Mouse (Mus musculus): Measurements from ENCODE around the gene Pdhx. TPM values are rescaled to one million over a fixed set of nuclear protein-coding genes. Genes with fewer than 3 reads are reported as not detected.

Gene Pdhx
- total and polyA plus RNA-seq, 2 experiments from 2014 or later, result 53.2 to 66.3 TPM

- no peak for TF ChIP-seq CTCF (IDR thresholded peaks at IDR 0.05)
These were observed 100.2 kb downstream of the Pdhx start for GRCm38 (mm10) chr2:102973115-102973514.

GRCm38 (mm10) chr2:102972575-102972974 is 100.7 kb downstream of the Pdhx start:
- no peak for TF ChIP-seq CTCF (IDR thresholded peaks at IDR 0.05)
- Histone ChIP-seq H3K27me3 (ENCODE audit: insufficient read depth, low read length) (no peaks in the 10 kb centered on the region), H3K9ac (replicated peaks; ENCODE audit: low read length, poor library complexity, severe bottlenecking) (no peak overlapping the region), H3K9me3 (ENCODE audit: low read length) (no peaks in the 10 kb centered on the region), H3K4me2 (ENCODE audit: low read depth, low read length, poor library complexity, severe bottlenecking) (no peak overlapping the region), H3K36me3 (ENCODE audit: insufficient read depth, low read length) (no peaks in the 10 kb centered on the region), H3K27ac (ENCODE audit: low read depth, low read length) (no peak overlapping the region), H3K4me1 (ENCODE audit: insufficient read depth, low read length) (no peaks in the 10 kb centered on the region), H3K4me3 (ENCODE audit: low read depth, low read length) (no peak overlapping the region)
- ATAC-seq (ENCODE audit: low FRiP score) (no peak), DNase-seq (ENCODE audit: low spot score) (no peak)
- 64% methylated on average over 5 of the region's 5 CpGs for WGBS

More at GRCm38 (mm10) chr2:102973115-102973514, 100.2 kb downstream of the Pdhx start:
- Histone ChIP-seq H3K36me3 (ENCODE audit: insufficient read depth, low read length) (no peaks in the 10 kb centered on the region), H3K27ac (ENCODE audit: low read depth, low read length) (no peak overlapping the region), H3K27me3 (ENCODE audit: insufficient read depth, low read length) (no peaks in the 10 kb centered on the region), H3K9me3 (ENCODE audit: low read length) (no peaks in the 10 kb centered on the region), H3K9ac (replicated peaks; ENCODE audit: low read length, poor library complexity, severe bottlenecking) (no peak overlapping the region), H3K4me2 (ENCODE audit: low read depth, low read length, poor library complexity, severe bottlenecking) (no peak overlapping the region), H3K4me1 (ENCODE audit: insufficient read depth, low read length) (no peaks in the 10 kb centered on the region), H3K4me3 (ENCODE audit: low read depth, low read length) (no peak overlapping the region)
- WGBS, result 95% methylated on average over 3 of the region's 3 CpGs
- ATAC-seq (ENCODE audit: low FRiP score) (no peak), DNase-seq (ENCODE audit: low spot score) (no peak)

- DNase-seq (ENCODE audit: low spot score), result no peak
- no peak for ATAC-seq (ENCODE audit: low FRiP score)
- no peak overlapping the region for H3K9ac ChIP-seq (replicated peaks; ENCODE audit: low read length, poor library complexity, severe bottlenecking)
- H3K27ac ChIP-seq (ENCODE audit: low read depth, low read length), result no peak overlapping the region
- H3K4me2 ChIP-seq (ENCODE audit: low read depth, low read length, poor library complexity, severe bottlenecking), result no peak overlapping the region
- H3K27me3 ChIP-seq (ENCODE audit: insufficient read depth, low read length), result no peaks in the 10 kb centered on the region
- no peaks in the 10 kb centered on the region for H3K4me1 ChIP-seq (ENCODE audit: insufficient read depth, low read length)
- no peak overlapping the region for H3K4me3 ChIP-seq (ENCODE audit: low read depth, low read length)
- H3K9me3 ChIP-seq (ENCODE audit: low read length), result no peaks in the 10 kb centered on the region
- H3K36me3 ChIP-seq (ENCODE audit: insufficient read depth, low read length), result no peaks in the 10 kb centered on the region
- no peak for TF ChIP-seq CTCF (IDR thresholded peaks at IDR 0.05)
These were observed 101.4 kb downstream of the Pdhx start for GRCm38 (mm10) chr2:102971951-102972350.

Other genes with a start within 250 kb of the Pdhx start
- 5.4 and 6.2 TPM in 2 replicates for gene Cd44, start 171.8 kb downstream of the Pdhx start, total RNA-seq (2014; rRNA removed)
- 2.9 and 3.4 TPM in 2 replicates for gene Cd44, start 171.8 kb downstream of the Pdhx start, polyA plus RNA-seq (2015; fragmentation: Nextera tagmentation; extraction: Ambion mirVana)
- 17.0 and 35.2 TPM in 2 replicates for gene Apip, start 162 bp upstream of the Pdhx start, total RNA-seq (2014; rRNA removed)
- gene Apip, start 162 bp upstream of the Pdhx start, polyA plus RNA-seq (2015; fragmentation: Nextera tagmentation; extraction: Ambion mirVana), result 29.5 and 33.2 TPM in 2 replicates
- gene Ehf, start 229.8 kb upstream of the Pdhx start, total RNA-seq (2014; rRNA removed), result 0.05 TPM in 1 of 2 replicates, not detected in the other
- gene Ehf, start 229.8 kb upstream of the Pdhx start, polyA plus RNA-seq (2015; fragmentation: Nextera tagmentation; extraction: Ambion mirVana), result 0.22 TPM in 1 of 2 replicates, not detected in the other

Measured in midbrain, postnatal 0 days (tissue).